Mouse (Mus musculus): ENCODE measurements around the gene 4930556J24Rik. TPM values are rescaled to one million over a fixed set of nuclear protein-coding genes. Genes with fewer than 3 reads are reported as not detected.

4930556J24Rik gene
- total and polyA plus RNA-seq, 3 experiments: 0.16 TPM; not detected in 2

DNA sequence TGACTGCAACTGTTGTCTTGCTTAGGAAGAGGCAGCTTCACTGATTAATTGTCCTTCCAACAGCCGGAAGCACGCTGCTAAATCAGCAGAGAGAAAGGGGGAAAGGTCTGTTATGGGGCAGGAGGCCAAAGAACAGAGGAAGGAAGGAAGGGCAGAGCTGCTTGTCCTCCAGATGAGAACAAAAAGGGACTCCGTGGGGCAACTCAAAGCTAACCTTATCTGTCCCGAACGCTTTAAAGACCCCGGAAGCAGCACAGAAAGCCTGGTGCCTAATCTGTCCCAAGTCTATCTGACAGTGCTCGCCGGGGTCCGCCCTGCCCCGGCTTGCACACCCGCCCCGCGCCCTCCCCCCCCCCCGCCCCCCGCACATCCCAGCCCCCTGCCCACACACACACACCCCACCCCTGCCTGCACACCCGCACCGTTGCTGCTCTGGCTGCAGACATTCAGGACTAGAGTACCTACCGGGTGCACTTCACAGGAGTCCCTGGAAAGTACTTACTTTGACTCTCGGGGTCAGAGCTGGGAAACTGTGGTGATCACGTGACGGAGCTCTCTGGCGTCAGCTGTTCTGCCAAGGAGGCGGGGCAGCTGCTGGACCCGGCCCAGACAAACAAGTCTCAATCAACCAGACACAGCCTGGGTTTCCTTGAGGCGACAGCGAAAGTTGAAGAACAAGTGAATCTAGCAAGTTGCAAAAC is 44.9 kb downstream of the 4930556J24Rik start, which contains the start of gene Tcn2:
TSS of gene Tcn2 (minus strand) at position 649 of the 701 bp plus-strand sequence.
- peaks cover 8% of the 10 kb centered on the region for H3K4me1 ChIP-seq (ENCODE audit: insufficient read depth, low read depth, low read length)
- DNase-seq (ENCODE audit: low spot score): peak; percentile 60
- H3K27me3 ChIP-seq (ENCODE audit: insufficient read depth, low read length): peaks cover 14% of the 10 kb centered on the region
- no peaks in the 10 kb centered on the region for H3K9me3 ChIP-seq (replicated peaks)
- peak; percentile 68 for ATAC-seq (ENCODE audit: extremely low read depth, insufficient number of reproducible peaks, low FRiP score, poor library complexity, severe bottlenecking)
- peak within 1 kb of the TSS; percentile 62 for H3K4me3 ChIP-seq (ENCODE audit: low read depth, low read length)
- no peaks in the 10 kb centered on the region for H3K36me3 ChIP-seq (replicated peaks)
- TF ChIP-seq CTCF (IDR thresholded peaks at IDR 0.05; ENCODE audit: low read depth, low read length): no peak
- no peak for TF ChIP-seq GATA2 (IDR thresholded peaks at IDR 0.05; ENCODE audit: borderline replicate concordance, low read depth, low read length)

GRCm38 (mm10) chr11:3930931-3931330 is 45.6 kb downstream of the 4930556J24Rik start:
- no peak for DNase-seq (ENCODE audit: low spot score)
- peaks cover 16% of the 10 kb centered on the region for H3K27me3 ChIP-seq (ENCODE audit: insufficient read depth, low read length)
- H3K9me3 ChIP-seq (replicated peaks): no peaks in the 10 kb centered on the region
- TF ChIP-seq GATA2 (IDR thresholded peaks at IDR 0.05; ENCODE audit: borderline replicate concordance, low read depth, low read length): no peak
- no peak for TF ChIP-seq CTCF (IDR thresholded peaks at IDR 0.05; ENCODE audit: low read depth, low read length)
- no peak for TF ChIP-seq POLR2AphosphoS5 (IDR thresholded peaks at IDR 0.05; ENCODE audit: insufficient replicate concordance, low read depth, low read length)
- no peak for TF ChIP-seq TAL1 (conservative IDR thresholded peaks at IDR 0.05; ENCODE audit: low read depth, low read length)
- TF ChIP-seq GATA1 (IDR thresholded peaks at IDR 0.05; ENCODE audit: borderline replicate concordance, low read length): no peak
- no peaks in the 10 kb centered on the region for H3K36me3 ChIP-seq (replicated peaks)
- no peak for ATAC-seq (ENCODE audit: extremely low read depth, insufficient number of reproducible peaks, low FRiP score, poor library complexity, severe bottlenecking)
- no peak overlapping the region; the same call in 1 of the 2 replicates for H3K4me3 ChIP-seq (ENCODE audit: low read depth, low read length)
- peaks cover 8% of the 10 kb centered on the region for H3K4me1 ChIP-seq (ENCODE audit: insufficient read depth, low read depth, low read length)

GRCm38 (mm10) chr11:3930019-3930418 is 46.6 kb downstream of the 4930556J24Rik start:
- no peaks in the 10 kb centered on the region for H3K36me3 ChIP-seq (replicated peaks)
- no peak for ATAC-seq (ENCODE audit: extremely low read depth, insufficient number of reproducible peaks, low FRiP score, poor library complexity, severe bottlenecking)
- H3K27me3 ChIP-seq (ENCODE audit: insufficient read depth, low read length): peaks cover 18% of the 10 kb centered on the region
- no peaks in the 10 kb centered on the region for H3K9me3 ChIP-seq (replicated peaks)
- no peak for DNase-seq (ENCODE audit: low spot score)
- TF ChIP-seq TAL1 (conservative IDR thresholded peaks at IDR 0.05; ENCODE audit: low read depth, low read length) (no peak), GATA2 (IDR thresholded peaks at IDR 0.05; ENCODE audit: borderline replicate concordance, low read depth, low read length) (no peak), GATA1 (IDR thresholded peaks at IDR 0.05; ENCODE audit: borderline replicate concordance, low read length) (no peak), POLR2AphosphoS5 (IDR thresholded peaks at IDR 0.05; ENCODE audit: insufficient replicate concordance, low read depth, low read length) (no peak), CTCF (IDR thresholded peaks at IDR 0.05; ENCODE audit: low read depth, low read length) (no peak)
- peaks cover 8% of the 10 kb centered on the region for H3K4me1 ChIP-seq (ENCODE audit: insufficient read depth, low read depth, low read length)
- no peak overlapping the region for H3K4me3 ChIP-seq (ENCODE audit: low read depth, low read length)

DNA sequence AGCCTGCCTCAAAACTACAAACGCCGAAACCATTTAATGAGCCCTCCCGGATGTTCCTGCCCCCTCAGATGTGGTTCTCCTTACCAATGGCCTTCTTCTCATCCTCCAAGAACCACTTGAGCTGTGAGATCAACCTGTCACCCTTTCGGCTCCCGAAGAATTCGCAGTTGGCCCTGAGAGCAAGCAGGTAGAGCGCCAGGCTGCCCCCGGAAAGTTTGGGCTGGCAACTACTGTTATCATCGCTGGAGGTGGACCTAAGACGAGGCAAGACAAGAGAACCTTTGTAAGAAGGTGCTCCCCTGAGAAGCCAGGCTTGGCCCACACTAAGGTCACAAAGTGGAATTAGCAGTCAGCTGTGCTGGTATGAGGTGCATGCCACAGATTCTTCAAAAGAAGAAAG is 50.7 kb downstream of the 4930556J24Rik start:
- Histone ChIP-seq H3K9me3 (replicated peaks) (no peaks in the 10 kb centered on the region), H3K27me3 (ENCODE audit: insufficient read depth, low read length) (peaks cover 7% of the 10 kb centered on the region; the same call in 1 of the 2 replicates), H3K4me3 (ENCODE audit: low read depth, low read length) (no peak overlapping the region), H3K4me1 (ENCODE audit: insufficient read depth, low read depth, low read length) (no peaks in the 10 kb centered on the region), H3K36me3 (replicated peaks) (no peaks in the 10 kb centered on the region)
- ATAC-seq (ENCODE audit: extremely low read depth, insufficient number of reproducible peaks, low FRiP score, poor library complexity, severe bottlenecking) (no peak), DNase-seq (ENCODE audit: low spot score) (no peak)
- TF ChIP-seq TAL1 (conservative IDR thresholded peaks at IDR 0.05; ENCODE audit: low read depth, low read length) (no peak), POLR2AphosphoS5 (IDR thresholded peaks at IDR 0.05; ENCODE audit: insufficient replicate concordance, low read depth, low read length) (no peak), GATA2 (IDR thresholded peaks at IDR 0.05; ENCODE audit: borderline replicate concordance, low read depth, low read length) (no peak), CTCF (IDR thresholded peaks at IDR 0.05; ENCODE audit: low read depth, low read length) (no peak), GATA1 (IDR thresholded peaks at IDR 0.05; ENCODE audit: borderline replicate concordance, low read length) (no peak)

GRCm38 (mm10) chr11:3922731-3923130 is 53.8 kb downstream of the 4930556J24Rik start:
- Histone ChIP-seq H3K4me3 (ENCODE audit: low read depth, low read length) (no peak overlapping the region), H3K9me3 (replicated peaks) (no peaks in the 10 kb centered on the region), H3K36me3 (replicated peaks) (no peaks in the 10 kb centered on the region), H3K4me1 (ENCODE audit: insufficient read depth, low read depth, low read length) (no peaks in the 10 kb centered on the region), H3K27me3 (ENCODE audit: insufficient read depth, low read length) (peaks cover 9% of the 10 kb centered on the region; the same call in 1 of the 2 replicates)
- ATAC-seq (ENCODE audit: extremely low read depth, insufficient number of reproducible peaks, low FRiP score, poor library complexity, severe bottlenecking) (no peak), DNase-seq (ENCODE audit: low spot score) (no peak)
- TF ChIP-seq CTCF (IDR thresholded peaks at IDR 0.05; ENCODE audit: low read depth, low read length): no peak
- no peak for TF ChIP-seq GATA1 (IDR thresholded peaks at IDR 0.05; ENCODE audit: borderline replicate concordance, low read length)
- TF ChIP-seq POLR2AphosphoS5 (IDR thresholded peaks at IDR 0.05; ENCODE audit: insufficient replicate concordance, low read depth, low read length): no peak
- no peak for TF ChIP-seq TAL1 (conservative IDR thresholded peaks at IDR 0.05; ENCODE audit: low read depth, low read length)
- TF ChIP-seq GATA2 (IDR thresholded peaks at IDR 0.05; ENCODE audit: borderline replicate concordance, low read depth, low read length): no peak

- no peak for ATAC-seq (ENCODE audit: extremely low read depth, insufficient number of reproducible peaks, low FRiP score, poor library complexity, severe bottlenecking)
- H3K36me3 ChIP-seq (replicated peaks): no peaks in the 10 kb centered on the region
- H3K27me3 ChIP-seq (ENCODE audit: insufficient read depth, low read length): peaks cover 9% of the 10 kb centered on the region; the same call in 1 of the 2 replicates
- no peaks in the 10 kb centered on the region for H3K4me1 ChIP-seq (ENCODE audit: insufficient read depth, low read depth, low read length)
- TF ChIP-seq CTCF (IDR thresholded peaks at IDR 0.05; ENCODE audit: low read depth, low read length) (no peak), TAL1 (conservative IDR thresholded peaks at IDR 0.05; ENCODE audit: low read depth, low read length) (no peak), POLR2AphosphoS5 (IDR thresholded peaks at IDR 0.05; ENCODE audit: insufficient replicate concordance, low read depth, low read length) (no peak), GATA2 (IDR thresholded peaks at IDR 0.05; ENCODE audit: borderline replicate concordance, low read depth, low read length) (no peak), GATA1 (IDR thresholded peaks at IDR 0.05; ENCODE audit: borderline replicate concordance, low read length) (no peak)
- no peak overlapping the region for H3K4me3 ChIP-seq (ENCODE audit: low read depth, low read length)
- H3K9me3 ChIP-seq (replicated peaks): no peaks in the 10 kb centered on the region
- DNase-seq (ENCODE audit: low spot score): no peak
These were observed 54.5 kb downstream of the 4930556J24Rik start for GRCm38 (mm10) chr11:3922115-3922514.

Measured in G1E (cell line).